Mouse (Mus musculus) heart, adult 8-10 months (tissue): ENCODE data around the gene Nob1. TPM values are rescaled to one million over a fixed set of nuclear protein-coding genes. Genes with fewer than 3 reads are reported as not detected.

Experiments
- DNase-seq: peaks from one replicate; pipeline ENCODE4 v3.0.0; 2022; ENCODE audit warnings: low spot score
- total RNA-seq, 4 experiments: library from RNA; stranded (reverse); gene quantifications; 2 replicates each; pipeline ENCODE4 v1.2.4; 2022

Nob1 gene
- total RNA-seq, 4 experiments from 2014 or later, result 18.5 to 27.0 (median 24.6) TPM

GRCm38 (mm10) chr8:107435962-107436831 lies 11.3 kb upstream of the Nob1 start, which contains the start of gene Wwp2:
Gene Wwp2, plus strand, starts transcription at chr8:107436365.
- peak; percentile 68 for DNase-seq

- DNase-seq, result no peak
Measured at GRCm38 (mm10) chr8:107435421-107435961, 10.6 kb upstream of the Nob1 start.

- no peak for DNase-seq
Measured at GRCm38 (mm10) chr8:107430821-107431220, 6.0 kb upstream of the Nob1 start.

- no peak for DNase-seq
Measured at GRCm38 (mm10) chr8:107425230-107425597, 363 bp upstream of the Nob1 start.

- DNase-seq, result no peak
Measured at GRCm38 (mm10) chr8:107424176-107424575, 675 bp downstream of the Nob1 start.

- no peak for DNase-seq
Measured at GRCm38 (mm10) chr8:107417001-107417400, 7.8 kb downstream of the Nob1 start.

GRCm38 (mm10) chr8:107413881-107414280 lies 11.0 kb downstream of the Nob1 start:
- no peak for DNase-seq

GRCm38 (mm10) chr8:107412552-107412951 lies 12.3 kb downstream of the Nob1 start:
- no peak for DNase-seq

- no peak for DNase-seq
Measured at GRCm38 (mm10) chr8:107411391-107411790, 13.5 kb downstream of the Nob1 start.

GRCm38 (mm10) chr8:107405935-107406334 lies 18.9 kb downstream of the Nob1 start:
- DNase-seq, result no peak

- no peak for DNase-seq
Measured at GRCm38 (mm10) chr8:107404057-107404456, 20.8 kb downstream of the Nob1 start.

GRCm38 (mm10) chr8:107403038-107403781 lies 21.6 kb downstream of the Nob1 start, which contains the start of gene Nqo1:
Gene Nqo1, minus strand, starts transcription at chr8:107403206.
- DNase-seq, result peak; percentile 85

GRCm38 (mm10) chr8:107401866-107402265 lies 23.0 kb downstream of the Nob1 start:
- DNase-seq, result no peak

GRCm38 (mm10) chr8:107399495-107399894 lies 25.4 kb downstream of the Nob1 start:
- DNase-seq, result no peak

- no peak for DNase-seq
Measured at GRCm38 (mm10) chr8:107397665-107398064, 27.2 kb downstream of the Nob1 start.

- DNase-seq, result no peak
Measured at GRCm38 (mm10) chr8:107396106-107396670, 28.7 kb downstream of the Nob1 start.

- DNase-seq, result no peak
Measured at GRCm38 (mm10) chr8:107395397-107395796, 29.5 kb downstream of the Nob1 start.

- DNase-seq, result no peak
Measured at GRCm38 (mm10) chr8:107391136-107391516, 33.7 kb downstream of the Nob1 start.

- no peak for DNase-seq
Measured at GRCm38 (mm10) chr8:107390476-107391135, 34.2 kb downstream of the Nob1 start.

GRCm38 (mm10) chr8:107389557-107389956 lies 35.3 kb downstream of the Nob1 start:
- peak; percentile 62 for DNase-seq

- no peak for DNase-seq
Measured at GRCm38 (mm10) chr8:107387861-107388260, 37.0 kb downstream of the Nob1 start.
